Mouse (Mus musculus) E14TG2a.4 (cell line): ENCODE data around the gene Aox4.

Experiments
- CTCF ChIP-seq: conservative IDR thresholded peaks from 2 replicates; pipeline ENCODE4 v1.5.1; 2014; ENCODE audit warnings: low read length
- NANOG ChIP-seq: IDR thresholded peaks from 2 replicates; pipeline ENCODE4 v1.6.1; 2014; ENCODE audit warnings: borderline replicate concordance, low read length, mixed read lengths
- POU5F1 ChIP-seq: IDR thresholded peaks from 2 replicates; pipeline ENCODE4 v1.6.1; 2014; ENCODE audit warnings: low read length, borderline replicate concordance

DNA sequence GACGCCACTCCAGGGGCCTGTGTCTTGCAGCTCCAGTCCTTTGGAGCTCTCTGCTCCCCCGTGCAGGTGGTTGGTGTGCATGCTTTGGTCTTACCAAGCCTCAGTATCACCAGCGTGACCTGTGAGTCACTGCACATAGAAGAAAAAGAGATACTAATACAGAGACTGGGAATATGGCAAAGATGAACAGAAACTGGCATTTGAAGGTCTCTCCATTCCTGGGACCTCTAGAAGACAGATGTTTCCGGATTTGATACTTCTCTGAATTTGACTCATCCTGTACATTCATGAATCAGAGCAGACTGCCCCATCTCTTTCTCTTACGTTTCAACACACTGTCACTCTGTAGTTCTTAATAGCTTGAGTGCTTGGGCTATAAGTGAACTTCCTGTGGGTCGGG lies 40.3 kb upstream of the Aox4 start:
- TF ChIP-seq CTCF (no peak), POU5F1 (no peak), NANOG (no peak)
